Mouse (Mus musculus) bone marrow macrophage, adult 2 months (primary cell): ENCODE results near the gene Serpinb8.

Source experiments
- CTCF ChIP-seq: IDR thresholded peaks from 2 replicates; pipeline ENCODE4 v1.5.1; 2012; ENCODE audit warnings: low read depth, mild to moderate bottlenecking, low read length, moderate library complexity
- POLR2A ChIP-seq: IDR thresholded peaks from 2 replicates; pipeline ENCODE4 v1.6.1; 2012; ENCODE audit warnings: mild to moderate bottlenecking, low read depth, low read length, borderline replicate concordance

DNA sequence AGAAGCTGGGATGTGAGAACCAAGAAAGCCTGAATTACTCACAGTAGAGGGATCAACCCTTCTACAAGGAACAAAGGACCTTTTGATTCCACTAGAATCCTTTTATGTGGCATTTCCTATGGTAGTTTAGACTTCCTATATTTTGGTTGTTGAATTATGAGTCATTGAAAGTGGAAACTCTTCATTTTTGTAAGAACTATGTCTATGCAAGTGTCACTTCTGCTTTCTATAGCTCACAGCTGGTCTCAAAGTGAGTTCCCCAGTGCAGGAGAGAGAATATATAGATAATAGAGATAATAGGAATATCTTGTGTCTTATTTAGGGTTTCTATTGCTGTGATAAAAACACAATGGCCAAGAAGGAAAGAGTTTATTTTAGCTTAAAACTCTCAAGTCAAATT is 6.9 kb upstream of the Serpinb8 start:
- TF ChIP-seq POLR2A, result no peak
- TF ChIP-seq CTCF, result no peak
